15 mouse cellular contexts compared by ENCODE assay signal in genomic region chr7:130419961-130420360, GRCm38 (mm10).
"Had no signal": no experiment of that assay in that cellular context is flagged by ENCODE, and none has a peak within 500 bp of the region (broad histone marks: within the 10 kb centered on the region; RNA-seq: fewer than 3 reads in every experiment).

No protein-coding gene starts in this region.

- H3K36me3 ChIP-seq: lung, embryonic 15.5 days; midbrain, embryonic 12.5 days had no signal

- H3K4me1 ChIP-seq: liver, embryonic 12.5 days; lung, embryonic 15.5 days; midbrain, embryonic 12.5 days; neural tube, embryonic 13.5 days had no signal

- H3K4me3 ChIP-seq: left cerebral cortex, adult 2 months; limb, embryonic 10.5 days; liver, embryonic 12.5 days; lung, embryonic 15.5 days; midbrain, embryonic 12.5 days; neural tube, embryonic 13.5 days had no signal

- H3K4me2 ChIP-seq: liver, embryonic 12.5 days; lung, embryonic 15.5 days; midbrain, embryonic 12.5 days; neural tube, embryonic 13.5 days had no signal

- H3K9ac ChIP-seq: liver, embryonic 12.5 days; liver, postnatal 0 days; lung, embryonic 15.5 days; midbrain, embryonic 12.5 days; neural tube, embryonic 13.5 days had no signal

- H3K9me3 ChIP-seq: limb, embryonic 10.5 days; liver, embryonic 12.5 days; lung, embryonic 15.5 days; midbrain, embryonic 12.5 days; neural tube, embryonic 13.5 days had no signal

- H3K27me3 ChIP-seq: liver, embryonic 12.5 days; lung, embryonic 15.5 days; midbrain, embryonic 12.5 days; neural tube, embryonic 13.5 days had no signal

- H3K27ac ChIP-seq: left cerebral cortex, adult 2 months; limb, embryonic 10.5 days; liver, embryonic 12.5 days; lung, embryonic 15.5 days; midbrain, embryonic 12.5 days; neural tube, embryonic 13.5 days had no signal

- DNase-seq: kidney, postnatal 25 days; liver, postnatal 0 days; lung, postnatal 14 days; retina, postnatal 1 day; right cerebral cortex, postnatal 4 days; spleen, adult 18-20 months; thymus, adult 2 months; thymus, postnatal 25 days had no signal

- ATAC-seq: liver, embryonic 12.5 days; liver, postnatal 0 days; midbrain, embryonic 16.5 days had no signal
